Mouse (Mus musculus): ENCODE measurements around the gene Txndc17. TPM values are rescaled to one million over a fixed set of nuclear protein-coding genes. Genes with fewer than 3 reads are reported as not detected.
A peak's percentile ranks its signal among the peaks of the same experiment; 100 is the strongest.
"Not testable (repeated sequence)": the region's sequence is repeated elsewhere in the genome, so short reads cannot be mapped to it uniquely, and the experiment has no call there.

Txndc17 gene
- 207 and 210 TPM in 2 replicates for polyA plus RNA-seq (2015; fragmentation: Nextera tagmentation; extraction: Ambion mirVana)

GRCm38 (mm10) chr11:72207204-72207833 lies at the start of gene Txndc17, which contains the start of gene 4933427D14Rik:
TSS of gene Txndc17 (plus strand) at chr11:72207547.
TSS of gene 4933427D14Rik (minus strand) at chr11:72207459.
- Histone ChIP-seq H3K4me2 (replicated peaks; ENCODE audit: low read depth, low read length) (peak within 1 kb of the TSS; percentile 93), H3K9me3 (ENCODE audit: low read length) (no peaks in the 10 kb centered on the region), H3K4me1 (ENCODE audit: insufficient read depth, low read length) (peaks cover 13% of the 10 kb centered on the region), H3K27ac (ENCODE audit: low read length) (peak within 1 kb of the TSS; percentile 77), H3K27me3 (ENCODE audit: insufficient read depth, low read length) (no peaks in the 10 kb centered on the region), H3K36me3 (ENCODE audit: insufficient read depth, low read length) (peaks cover 16% of the 10 kb centered on the region; the same call in 1 of the 2 replicates), H3K9ac (replicated peaks; ENCODE audit: low read length) (peak within 1 kb of the TSS; percentile 91), H3K4me3 (ENCODE audit: low read length) (peak within 1 kb of the TSS; percentile 95)
- ATAC-seq (ENCODE audit: low FRiP score, low TSS enrichment) = peak; percentile 98
- under 1% methylated on average over 42 of the region's 42 CpGs for WGBS

- Histone ChIP-seq H3K27ac (ENCODE audit: low read length) (no peak overlapping the region), H3K9ac (replicated peaks; ENCODE audit: low read length) (no peak overlapping the region), H3K4me3 (ENCODE audit: low read length) (no peak overlapping the region), H3K4me2 (replicated peaks; ENCODE audit: low read depth, low read length) (no peak overlapping the region), H3K4me1 (ENCODE audit: insufficient read depth, low read length) (no peaks in the 10 kb centered on the region), H3K36me3 (ENCODE audit: insufficient read depth, low read length) (peaks cover 45% of the 10 kb centered on the region), H3K27me3 (ENCODE audit: insufficient read depth, low read length) (no peaks in the 10 kb centered on the region), H3K9me3 (ENCODE audit: low read length) (no peaks in the 10 kb centered on the region)
- 76% methylated on average over 2 of the region's 2 CpGs for WGBS
- ATAC-seq (ENCODE audit: low FRiP score, low TSS enrichment) = no peak
These were observed 44.1 kb upstream of the Txndc17 start for GRCm38 (mm10) chr11:72163198-72163597.

- peaks cover 47% of the 10 kb centered on the region for H3K36me3 ChIP-seq (ENCODE audit: insufficient read depth, low read length)
- H3K9ac ChIP-seq (replicated peaks; ENCODE audit: low read length) = no peak overlapping the region
- H3K27ac ChIP-seq (ENCODE audit: low read length) = no peak overlapping the region
- no peak overlapping the region for H3K4me3 ChIP-seq (ENCODE audit: low read length)
- no peaks in the 10 kb centered on the region for H3K9me3 ChIP-seq (ENCODE audit: low read length)
- no peak overlapping the region for H3K4me2 ChIP-seq (replicated peaks; ENCODE audit: low read depth, low read length)
- H3K27me3 ChIP-seq (ENCODE audit: insufficient read depth, low read length) = no peaks in the 10 kb centered on the region
- WGBS = 70% methylated on average over 4 of the region's 4 CpGs
- ATAC-seq (ENCODE audit: low FRiP score, low TSS enrichment) = no peak
- no peaks in the 10 kb centered on the region for H3K4me1 ChIP-seq (ENCODE audit: insufficient read depth, low read length)
These were observed 37.5 kb upstream of the Txndc17 start for GRCm38 (mm10) chr11:72169871-72170270.

DNA sequence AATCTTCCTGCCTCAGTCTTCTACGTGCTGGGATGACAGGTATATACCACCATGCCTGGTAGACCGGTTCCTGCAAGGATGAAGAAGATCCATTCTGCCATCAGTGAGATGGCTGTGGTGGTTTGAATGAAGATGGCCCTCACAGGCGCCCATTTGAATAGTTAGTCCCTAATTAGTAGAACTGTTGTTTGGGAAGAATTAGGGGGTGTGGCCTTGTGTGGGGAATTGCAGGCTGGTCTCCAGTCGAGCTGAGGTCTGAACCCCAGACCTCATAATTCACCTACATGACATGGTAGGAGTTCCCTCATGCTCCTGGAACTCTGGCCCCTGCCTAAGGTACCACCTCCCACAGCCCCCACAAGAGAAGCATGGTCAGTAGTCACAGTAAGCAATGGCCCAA lies 35.4 kb upstream of the Txndc17 start:
- not testable (repeated sequence) for H3K9ac ChIP-seq (replicated peaks; ENCODE audit: low read length); H3K4me1 ChIP-seq (ENCODE audit: insufficient read depth, low read length); H3K27ac ChIP-seq (ENCODE audit: low read length); ATAC-seq (ENCODE audit: low FRiP score, low TSS enrichment); H3K9me3 ChIP-seq (ENCODE audit: low read length); H3K27me3 ChIP-seq (ENCODE audit: insufficient read depth, low read length); H3K4me3 ChIP-seq (ENCODE audit: low read length); H3K4me2 ChIP-seq (replicated peaks; ENCODE audit: low read depth, low read length)
- 57% methylated on average over 4 of the region's 4 CpGs for WGBS
- peaks cover 42% of the 10 kb centered on the region for H3K36me3 ChIP-seq (ENCODE audit: insufficient read depth, low read length)

- no peak overlapping the region for H3K9ac ChIP-seq (replicated peaks; ENCODE audit: low read length)
- no peaks in the 10 kb centered on the region for H3K9me3 ChIP-seq (ENCODE audit: low read length)
- H3K27ac ChIP-seq (ENCODE audit: low read length) = no peak overlapping the region
- H3K4me2 ChIP-seq (replicated peaks; ENCODE audit: low read depth, low read length) = no peak overlapping the region
- no peaks in the 10 kb centered on the region for H3K4me1 ChIP-seq (ENCODE audit: insufficient read depth, low read length)
- no peak overlapping the region for H3K4me3 ChIP-seq (ENCODE audit: low read length)
- peaks cover 45% of the 10 kb centered on the region for H3K36me3 ChIP-seq (ENCODE audit: insufficient read depth, low read length)
- 84% methylated on average over 5 of the region's 5 CpGs for WGBS
- H3K27me3 ChIP-seq (ENCODE audit: insufficient read depth, low read length) = no peaks in the 10 kb centered on the region
- no peak for ATAC-seq (ENCODE audit: low FRiP score, low TSS enrichment)
These were observed 33.8 kb upstream of the Txndc17 start for GRCm38 (mm10) chr11:72173506-72173905.

DNA sequence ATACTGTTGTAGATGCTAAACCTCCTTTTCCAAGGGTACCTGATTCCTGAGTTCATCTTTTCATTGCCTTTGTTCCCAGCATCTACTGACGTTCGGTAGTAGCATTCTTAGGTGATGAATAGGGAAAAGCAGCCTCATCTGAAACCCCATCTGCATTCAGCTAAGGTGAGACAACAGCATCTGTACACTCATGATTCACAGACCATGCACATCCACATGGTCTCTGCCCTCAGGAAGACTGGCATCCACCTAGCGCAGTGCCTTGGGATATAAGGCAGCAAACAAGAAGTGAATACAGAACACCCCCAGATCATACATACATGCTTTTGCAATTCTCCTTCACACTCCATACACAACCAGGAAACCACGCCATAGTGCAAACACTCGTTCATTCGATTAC lies 32.6 kb upstream of the Txndc17 start:
- Histone ChIP-seq H3K36me3 (ENCODE audit: insufficient read depth, low read length) (peaks cover 35% of the 10 kb centered on the region), H3K9ac (replicated peaks; ENCODE audit: low read length) (no peak overlapping the region), H3K4me1 (ENCODE audit: insufficient read depth, low read length) (no peaks in the 10 kb centered on the region), H3K9me3 (ENCODE audit: low read length) (no peaks in the 10 kb centered on the region), H3K4me3 (ENCODE audit: low read length) (no peak overlapping the region), H3K4me2 (replicated peaks; ENCODE audit: low read depth, low read length) (no peak overlapping the region), H3K27ac (ENCODE audit: low read length) (no peak overlapping the region), H3K27me3 (ENCODE audit: insufficient read depth, low read length) (no peaks in the 10 kb centered on the region)
- WGBS = 94% methylated on average over 6 of the region's 6 CpGs
- no peak for ATAC-seq (ENCODE audit: low FRiP score, low TSS enrichment)

DNA sequence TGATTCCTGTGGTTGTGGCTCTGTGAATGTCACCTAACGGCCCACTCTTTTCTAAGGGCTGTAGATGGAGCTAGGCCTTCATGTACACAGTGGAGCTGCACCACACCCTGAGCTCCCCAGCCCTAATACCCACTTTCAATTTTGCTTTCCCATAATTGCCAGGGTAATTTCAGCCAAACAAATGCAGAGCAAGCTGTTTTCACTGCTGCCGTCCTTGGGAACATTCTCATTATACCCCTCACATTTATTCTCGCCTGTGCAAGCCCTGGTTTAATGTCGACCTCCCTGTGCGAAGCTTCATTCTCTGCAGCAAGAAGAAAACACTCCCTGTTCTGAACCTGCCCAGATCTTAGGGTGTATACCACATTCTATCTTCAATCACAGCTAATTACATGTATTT lies 31.4 kb upstream of the Txndc17 start:
- Histone ChIP-seq H3K9me3 (ENCODE audit: low read length) (no peaks in the 10 kb centered on the region), H3K27me3 (ENCODE audit: insufficient read depth, low read length) (no peaks in the 10 kb centered on the region), H3K9ac (replicated peaks; ENCODE audit: low read length) (no peak overlapping the region), H3K36me3 (ENCODE audit: insufficient read depth, low read length) (peaks cover 27% of the 10 kb centered on the region), H3K4me2 (replicated peaks; ENCODE audit: low read depth, low read length) (no peak overlapping the region), H3K4me1 (ENCODE audit: insufficient read depth, low read length) (no peaks in the 10 kb centered on the region), H3K27ac (ENCODE audit: low read length) (no peak overlapping the region), H3K4me3 (ENCODE audit: low read length) (no peak overlapping the region)
- ATAC-seq (ENCODE audit: low FRiP score, low TSS enrichment) = no peak
- WGBS = 86% methylated on average over 5 of the region's 5 CpGs

- 72% methylated on average over 3 of the region's 3 CpGs for WGBS
- Histone ChIP-seq H3K9ac (replicated peaks; ENCODE audit: low read length) (no peak overlapping the region), H3K4me3 (ENCODE audit: low read length) (no peak overlapping the region), H3K4me1 (ENCODE audit: insufficient read depth, low read length) (no peaks in the 10 kb centered on the region), H3K4me2 (replicated peaks; ENCODE audit: low read depth, low read length) (no peak overlapping the region), H3K27ac (ENCODE audit: low read length) (no peak overlapping the region), H3K36me3 (ENCODE audit: insufficient read depth, low read length) (peaks cover 29% of the 10 kb centered on the region), H3K9me3 (ENCODE audit: low read length) (no peaks in the 10 kb centered on the region), H3K27me3 (ENCODE audit: insufficient read depth, low read length) (no peaks in the 10 kb centered on the region)
- ATAC-seq (ENCODE audit: low FRiP score, low TSS enrichment) = no peak
These were observed 30.8 kb upstream of the Txndc17 start for GRCm38 (mm10) chr11:72176553-72176952.

DNA sequence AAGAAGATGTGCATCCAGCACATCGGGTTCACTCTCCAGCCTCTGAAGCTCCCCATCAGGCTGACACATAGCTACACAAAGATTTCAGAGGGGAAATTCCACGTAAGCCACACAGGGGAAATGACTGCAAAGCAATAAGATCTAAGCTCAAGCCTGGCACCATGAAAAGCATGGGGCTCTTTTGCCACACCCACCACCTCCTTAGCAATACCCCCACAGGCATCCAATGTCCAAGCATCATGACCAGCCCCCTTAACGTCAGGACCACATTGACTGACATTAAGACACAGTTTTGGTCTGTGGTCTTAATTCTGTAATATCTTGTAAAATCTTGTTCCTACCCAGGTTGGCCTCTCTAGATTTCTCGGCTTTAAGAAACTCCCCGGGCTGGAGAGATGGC lies 26.8 kb upstream of the Txndc17 start:
- WGBS = 93% methylated on average over 5 of the region's 5 CpGs
- Histone ChIP-seq H3K9ac (replicated peaks; ENCODE audit: low read length) (no peak overlapping the region), H3K4me2 (replicated peaks; ENCODE audit: low read depth, low read length) (no peak overlapping the region), H3K27me3 (ENCODE audit: insufficient read depth, low read length) (no peaks in the 10 kb centered on the region), H3K9me3 (ENCODE audit: low read length) (no peaks in the 10 kb centered on the region), H3K4me3 (ENCODE audit: low read length) (no peak overlapping the region), H3K27ac (ENCODE audit: low read length) (no peak overlapping the region), H3K36me3 (ENCODE audit: insufficient read depth, low read length) (peaks cover 20% of the 10 kb centered on the region), H3K4me1 (ENCODE audit: insufficient read depth, low read length) (no peaks in the 10 kb centered on the region)
- ATAC-seq (ENCODE audit: low FRiP score, low TSS enrichment) = no peak

DNA sequence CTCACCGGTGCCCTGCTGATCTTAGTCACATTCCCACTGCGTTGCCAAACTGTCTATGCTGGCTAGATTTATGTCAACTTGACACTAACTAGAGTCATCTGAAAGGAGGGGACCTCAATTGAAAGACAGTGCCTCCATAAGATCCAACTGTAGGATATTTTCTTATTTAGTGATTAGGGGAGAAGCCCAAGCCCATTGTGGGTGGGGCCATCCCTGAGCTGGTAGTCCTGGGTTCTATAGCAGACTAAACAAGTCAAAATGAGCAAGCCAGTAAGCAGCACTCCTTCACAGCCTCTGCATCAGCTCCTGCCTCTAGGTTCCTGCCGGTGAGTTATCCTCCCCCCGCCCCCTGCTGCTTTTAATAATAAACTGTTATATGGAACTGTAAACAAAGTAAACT lies 26.2 kb upstream of the Txndc17 start:
- Histone ChIP-seq H3K9ac (replicated peaks; ENCODE audit: low read length) (no peak overlapping the region), H3K4me2 (replicated peaks; ENCODE audit: low read depth, low read length) (no peak overlapping the region), H3K4me1 (ENCODE audit: insufficient read depth, low read length) (no peaks in the 10 kb centered on the region), H3K27ac (ENCODE audit: low read length) (no peak overlapping the region), H3K9me3 (ENCODE audit: low read length) (no peaks in the 10 kb centered on the region), H3K27me3 (ENCODE audit: insufficient read depth, low read length) (no peaks in the 10 kb centered on the region), H3K36me3 (ENCODE audit: insufficient read depth, low read length) (peaks cover 20% of the 10 kb centered on the region), H3K4me3 (ENCODE audit: low read length) (no peak overlapping the region)
- WGBS = 86% methylated on average over 4 of the region's 4 CpGs
- no peak for ATAC-seq (ENCODE audit: low FRiP score, low TSS enrichment)

All from kidney, embryonic 16.5 days (tissue).